Mouse (Mus musculus) cerebellum, adult 2 months (tissue): ENCODE results near the gene Zbtb39. TPM values are rescaled to one million over a fixed set of nuclear protein-coding genes. Genes with fewer than 3 reads are reported as not detected.

Source experiments
- DNase-seq, 2 experiments: peaks; one replicate each; pipeline ENCODE4 v3.0.0; 2021
- H3K27ac ChIP-seq: fragments of 200-500 bp; 2 replicates; pipeline ENCODE4 v1.5.1; 2012; ENCODE audit warnings: low read length, control low read depth, inconsistent platforms; ENCODE audit not compliant: insufficient read depth
- H3K27me3 ChIP-seq: fragments of 200-500 bp; 2 replicates; pipeline ENCODE4 v1.6.1; 2012; ENCODE audit warnings: inconsistent platforms, mild to moderate bottlenecking, low read length, moderate library complexity; ENCODE audit not compliant: control insufficient read depth, insufficient read depth
- H3K4me1 ChIP-seq: fragments of 200-500 bp; 2 replicates; pipeline ENCODE4 v1.6.1; 2011; ENCODE audit warnings: low read length; ENCODE audit not compliant: control insufficient read depth, insufficient read depth
- H3K4me3 ChIP-seq: fragments of 200-500 bp; replicated peaks from 2 replicates; pipeline ENCODE3; 2011; ENCODE audit warnings: mild to moderate bottlenecking, low read depth, low read length, control low read depth; ENCODE audit not compliant: insufficient read depth
- CTCF ChIP-seq: fragments of 200-500 bp; IDR thresholded peaks from 2 replicates; pipeline ENCODE4 v1.5.1; 2011; ENCODE audit warnings: low read depth, mild to moderate bottlenecking, control low read depth, low read length, moderate library complexity, borderline replicate concordance; ENCODE audit not compliant: insufficient read depth
- POLR2A ChIP-seq: fragments of 200-500 bp; IDR thresholded peaks from 2 replicates; pipeline ENCODE4 v1.6.1; 2011; ENCODE audit warnings: low read length, control low read depth, borderline replicate concordance; ENCODE audit not compliant: insufficient read depth
- WGBS: fragments of 180-500 bp; shearing (Covaris S2); methylation state at CpG from one replicate; pipeline ENCODE4 v1.1.7; 2018; 5-methylcytosine and 5-hydroxymethylcytosine counted together
- polyA plus RNA-seq: library from polyadenylated mRNA; depleted of rRNA; stranded (reverse); fragments of >200 nt; gene quantifications from 2 replicates; pipeline ENCODE4 v1.2.3, GENCODE M21; 2012

The Zbtb39 gene
- polyA plus RNA-seq, 1 experiment, result 5.7 TPM

GRCm38 (mm10) chr10:127738151-127738882 is 1.0 kb upstream of the Zbtb39 start:
- no peak for TF ChIP-seq POLR2A
- peak; percentile 57 for TF ChIP-seq CTCF
- no peaks in the 10 kb centered on the region for H3K27me3 ChIP-seq
- H3K27ac ChIP-seq, result no peak overlapping the region
- 16% methylated on average over 13 of the region's 13 CpGs for WGBS
- H3K4me1 ChIP-seq, result no peaks in the 10 kb centered on the region
- DNase-seq, result peak in 1 of 2 experiments; percentile 21
- no peak overlapping the region for H3K4me3 ChIP-seq

GRCm38 (mm10) chr10:127739661-127740161 is 373 bp downstream of the Zbtb39 start:
- Histone ChIP-seq H3K4me3 (peak overlapping the region; percentile 79), H3K27me3 (no peaks in the 10 kb centered on the region), H3K27ac (peak overlapping the region; percentile 56; the same call in 1 of the 2 replicates), H3K4me1 (no peaks in the 10 kb centered on the region; the same call in 1 of the 2 replicates)
- DNase-seq, result no peak
- 2% methylated on average over 54 of the region's 55 CpGs for WGBS
- TF ChIP-seq CTCF, result no peak
- TF ChIP-seq POLR2A, result no peak

- peak; percentile 14 to 39 for DNase-seq
- no peaks in the 10 kb centered on the region; the same call in 1 of the 2 replicates for H3K4me1 ChIP-seq
- H3K27me3 ChIP-seq, result no peaks in the 10 kb centered on the region
- WGBS, result 66% methylated on average over 5 of the region's 5 CpGs
- H3K4me3 ChIP-seq, result no peak overlapping the region
- TF ChIP-seq CTCF (peak; percentile 38; the same call in 1 of the 2 replicates), POLR2A (no peak)
- H3K27ac ChIP-seq, result no peak overlapping the region
Measured at GRCm38 (mm10) chr10:127744661-127745060, 5.3 kb downstream of the Zbtb39 start.

GRCm38 (mm10) chr10:127745886-127746285 is 6.5 kb downstream of the Zbtb39 start:
- no peaks in the 10 kb centered on the region; the same call in 1 of the 2 replicates for H3K4me1 ChIP-seq
- no peak overlapping the region for H3K27ac ChIP-seq
- 80% methylated on average over 5 of the region's 5 CpGs for WGBS
- H3K4me3 ChIP-seq, result no peak overlapping the region
- no peak for TF ChIP-seq POLR2A
- TF ChIP-seq CTCF, result no peak
- no peaks in the 10 kb centered on the region for H3K27me3 ChIP-seq
- DNase-seq, result no peak

GRCm38 (mm10) chr10:127747254-127747653 is 7.9 kb downstream of the Zbtb39 start:
- TF ChIP-seq CTCF, result no peak
- no peak for TF ChIP-seq POLR2A
- DNase-seq, result no peak
- no peaks in the 10 kb centered on the region; the same call in 1 of the 2 replicates for H3K4me1 ChIP-seq
- WGBS, result 93% methylated on average over 8 of the region's 8 CpGs
- H3K4me3 ChIP-seq, result no peak overlapping the region
- no peaks in the 10 kb centered on the region for H3K27me3 ChIP-seq
- no peak overlapping the region for H3K27ac ChIP-seq

GRCm38 (mm10) chr10:127748847-127749612 is 9.7 kb downstream of the Zbtb39 start:
- Histone ChIP-seq H3K27me3 (no peaks in the 10 kb centered on the region), H3K4me1 (no peaks in the 10 kb centered on the region), H3K27ac (no peak overlapping the region), H3K4me3 (no peak overlapping the region)
- no peak for DNase-seq
- WGBS, result 34% methylated on average over 8 of the region's 8 CpGs
- TF ChIP-seq POLR2A (no peak), CTCF (no peak)

GRCm38 (mm10) chr10:127750136-127750777 is 10.9 kb downstream of the Zbtb39 start:
- WGBS, result 54% methylated on average over 24 of the region's 24 CpGs
- H3K27me3 ChIP-seq, result no peaks in the 10 kb centered on the region
- H3K4me1 ChIP-seq, result no peaks in the 10 kb centered on the region
- peak overlapping the region; percentile 37 for H3K4me3 ChIP-seq
- H3K27ac ChIP-seq, result no peak overlapping the region
- peak; percentile 33 to 39 for DNase-seq
- TF ChIP-seq CTCF, result no peak
- no peak for TF ChIP-seq POLR2A
